Mouse (Mus musculus): ENCODE measurements around the gene Cdc34.

DNA sequence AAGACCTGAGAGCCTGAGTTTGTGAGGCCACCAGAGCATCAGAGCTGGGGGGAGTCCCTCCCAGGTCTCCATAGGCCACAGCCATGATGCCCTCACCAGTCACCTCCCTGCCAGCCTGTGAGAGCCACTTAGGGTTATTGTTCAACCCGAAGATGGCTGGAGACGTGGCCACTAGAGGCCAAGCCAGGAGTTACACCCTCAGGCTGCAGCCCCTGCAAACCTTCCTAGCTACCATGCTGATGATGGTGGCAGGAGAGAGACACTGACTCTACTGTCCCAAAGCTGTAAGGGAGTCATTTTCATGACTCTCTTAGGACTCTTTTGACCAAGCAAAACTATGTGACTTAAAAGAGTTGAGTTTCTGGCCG is 9.9 kb upstream of the Cdc34 start:
- TF ChIP-seq HCFC1 (IDR thresholded peaks at IDR 0.05; ENCODE audit: borderline replicate concordance, insufficient read depth, low read length) (no peak), CHD2 (IDR thresholded peaks at IDR 0.05; ENCODE audit: low read depth, low read length) (no peak)

Data from ES-E14 (cell line).